8 mouse cellular contexts compared by ENCODE assay signal in genomic region chr17:33032900-33033891, GRCm38 (mm10). TPM values are rescaled to one million over a fixed set of nuclear protein-coding genes. Genes with fewer than 3 reads are reported as not detected.
DNase-seq lines count a peak whose midpoint lies in the region; ATAC-seq lines count a peak whose summit lies in the region.

Zfp763 (minus strand) TSS chr17:33033402.

- DNase-seq in adrenal gland, adult (ENCODE audit: inconsistent age in 2 of 2, low spot score in 1 of 2), result peak; percentile 79 to 95
- DNase-seq in embryo, embryonic 10 days (ENCODE audit: low spot score), result peak; percentile 96
- peak; percentile 68 for DNase-seq in gastrocnemius, postnatal 10 days
- peak; percentile 88 for DNase-seq in induced T-regulatory cell, adult 2 months (ENCODE audit: low read depth)
- peak; percentile 42 to 85 for DNase-seq in left cerebral cortex, adult 9 months (ENCODE audit: low spot score in 2 of 2)
- DNase-seq in right cerebral cortex, postnatal 14 days, result peak; percentile 73
- DNase-seq in yolk sac, embryonic 10.5 days (ENCODE audit: low spot score), result peak; percentile 85

- peak; percentile 99 for ATAC-seq in megakaryocyte progenitor cell, adult 5-6 weeks (replicated peaks; ENCODE audit: poor library complexity)

RNA-seq across cellular contexts. Expression of gene Zfp763, which starts in this region (rescaled TPM):
- 1 to 10 TPM; 5.0 to 6.3 TPM for total RNA-seq in gastrocnemius, postnatal 10 days (2021)
- total RNA-seq in megakaryocyte progenitor cell, adult 5-6 weeks (2015), result 5.7 and 9.8 TPM in 2 replicates
- 5.6 and 8.1 TPM in 2 replicates for total RNA-seq in megakaryocyte progenitor cell, adult 5-6 weeks (2017)

Comparison
In these comparisons a context has a peak if more than half of its experiments do, and no peak if none do; other contexts are left out.
1. Peak in every context shown above with its lines: DNase-seq and ATAC-seq.